Mouse (Mus musculus): ENCODE measurements at regions not wholly inside any gene's neighbourhood (a gene's known extent, or its start where the extent isn't known, plus 50 kb on each side); places are given as distances from the start of the nearest gene placed in this dataset.
A peak's percentile ranks its signal among the peaks of the same experiment; 100 is the strongest.

DNA sequence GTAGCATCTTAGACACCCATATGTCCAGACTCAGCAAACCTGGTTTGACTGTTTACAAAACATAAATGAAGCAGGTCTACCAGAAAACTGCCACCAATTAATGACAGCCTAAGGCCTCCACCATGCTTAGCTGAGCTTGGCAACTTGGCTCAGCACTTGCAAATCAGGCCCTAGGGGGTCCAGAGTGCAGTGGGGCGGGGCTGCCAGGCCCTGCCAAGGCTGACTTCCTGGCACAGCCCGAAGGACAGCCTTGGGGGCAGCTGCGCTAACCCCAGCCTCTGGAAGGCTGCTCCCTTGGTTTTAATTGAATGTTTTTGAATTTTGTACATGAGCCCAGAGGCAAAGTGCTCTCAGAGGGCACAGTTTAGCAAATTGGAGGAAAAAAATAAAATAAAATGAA lies 198.3 kb upstream of the Fam19a5 start:
- DNase-seq (ENCODE audit: extremely low spot score in 1 of 2, low spot score in 1 of 2), result no peak

- DNase-seq (ENCODE audit: extremely low spot score in 1 of 2, low spot score in 1 of 2), result no peak
Observed at GRCm38 (mm10) chr15:87349533-87350247, 194.4 kb upstream of the Fam19a5 start.

DNA sequence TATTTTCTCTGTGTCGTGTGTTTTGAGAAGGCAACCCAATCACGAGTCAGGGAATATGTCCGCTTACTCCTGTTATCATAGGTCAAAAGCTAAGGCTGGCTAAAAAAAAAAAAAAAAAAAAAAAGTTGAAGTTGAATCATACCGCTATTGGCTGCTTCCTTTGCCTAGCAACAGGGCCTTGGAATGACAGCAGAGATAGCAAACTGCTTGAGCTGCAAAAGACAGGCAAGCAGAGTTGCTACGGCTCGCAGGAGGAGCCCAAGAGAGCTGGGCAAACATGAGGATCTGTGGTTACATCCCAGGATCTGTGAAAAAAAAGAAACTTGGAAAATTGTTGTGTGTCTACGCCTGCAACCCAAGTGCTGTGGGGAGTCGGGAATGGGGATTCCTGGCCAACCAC lies 191.3 kb upstream of the Fam19a5 start:
- no peak for DNase-seq (ENCODE audit: extremely low spot score in 1 of 2, low spot score in 1 of 2)

DNA sequence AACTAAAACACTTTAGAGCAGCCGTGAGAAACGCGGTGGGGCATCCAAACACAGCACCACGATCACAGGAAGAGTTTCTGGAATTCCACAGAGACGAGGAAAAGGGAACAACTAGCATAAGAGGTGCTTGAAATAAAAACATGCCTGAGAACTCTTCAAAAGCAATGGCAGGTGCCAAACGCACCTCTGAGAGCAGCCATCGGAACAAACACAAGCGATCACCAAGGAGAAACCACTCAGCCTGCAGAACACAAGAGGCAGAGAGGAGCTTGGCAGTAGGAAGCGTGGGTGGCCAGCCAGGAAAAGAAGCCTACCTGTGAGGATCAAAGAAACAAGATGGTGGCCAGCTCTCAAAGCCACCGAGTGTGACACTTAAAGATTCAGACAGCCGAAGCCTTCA lies 190.2 kb upstream of the Fam19a5 start:
- DNase-seq (ENCODE audit: extremely low spot score in 1 of 2, low spot score in 1 of 2), result no peak

- no peak for DNase-seq (ENCODE audit: extremely low spot score in 1 of 2, low spot score in 1 of 2)
Observed at GRCm38 (mm10) chr15:87360457-87360856, 183.6 kb upstream of the Fam19a5 start.

GRCm38 (mm10) chr15:87365712-87366361 lies 178.3 kb upstream of the Fam19a5 start:
- DNase-seq (ENCODE audit: extremely low spot score in 1 of 2, low spot score in 1 of 2), result no peak

DNA sequence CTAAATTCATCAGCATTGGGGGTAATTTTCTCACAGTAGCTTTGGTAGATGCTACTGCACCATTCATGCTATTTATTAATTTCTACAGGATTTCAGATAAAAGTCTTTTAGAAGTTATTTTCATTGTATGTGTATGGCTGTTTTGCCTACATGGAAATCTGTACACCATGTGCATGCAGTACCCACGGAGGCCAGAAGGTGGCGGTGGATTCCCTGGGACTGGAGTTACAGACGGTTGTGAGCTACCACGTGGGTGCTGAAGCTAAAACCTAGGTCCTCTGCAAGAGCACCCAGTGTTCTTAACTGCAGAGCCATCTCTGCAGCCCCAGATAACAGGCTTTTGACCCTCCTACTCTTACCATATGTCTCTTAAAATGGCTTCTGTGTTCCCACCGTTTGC lies 176.7 kb upstream of the Fam19a5 start:
- DNase-seq (ENCODE audit: extremely low spot score in 1 of 2, low spot score in 1 of 2), result no peak

GRCm38 (mm10) chr15:87369381-87369780 lies 174.7 kb upstream of the Fam19a5 start:
- no peak for DNase-seq (ENCODE audit: extremely low spot score in 1 of 2, low spot score in 1 of 2)

GRCm38 (mm10) chr15:87369836-87370235 lies 174.3 kb upstream of the Fam19a5 start:
- no peak for DNase-seq (ENCODE audit: extremely low spot score in 1 of 2, low spot score in 1 of 2)

GRCm38 (mm10) chr15:87370761-87371160 lies 173.3 kb upstream of the Fam19a5 start:
- no peak for DNase-seq (ENCODE audit: extremely low spot score in 1 of 2, low spot score in 1 of 2)

- DNase-seq (ENCODE audit: extremely low spot score in 1 of 2, low spot score in 1 of 2), result peak; percentile 9 to 42
Observed at GRCm38 (mm10) chr15:87374670-87375069, 169.4 kb upstream of the Fam19a5 start.

- no peak for DNase-seq (ENCODE audit: extremely low spot score in 1 of 2, low spot score in 1 of 2)
Observed at GRCm38 (mm10) chr15:87375596-87376194, 168.4 kb upstream of the Fam19a5 start.

DNA sequence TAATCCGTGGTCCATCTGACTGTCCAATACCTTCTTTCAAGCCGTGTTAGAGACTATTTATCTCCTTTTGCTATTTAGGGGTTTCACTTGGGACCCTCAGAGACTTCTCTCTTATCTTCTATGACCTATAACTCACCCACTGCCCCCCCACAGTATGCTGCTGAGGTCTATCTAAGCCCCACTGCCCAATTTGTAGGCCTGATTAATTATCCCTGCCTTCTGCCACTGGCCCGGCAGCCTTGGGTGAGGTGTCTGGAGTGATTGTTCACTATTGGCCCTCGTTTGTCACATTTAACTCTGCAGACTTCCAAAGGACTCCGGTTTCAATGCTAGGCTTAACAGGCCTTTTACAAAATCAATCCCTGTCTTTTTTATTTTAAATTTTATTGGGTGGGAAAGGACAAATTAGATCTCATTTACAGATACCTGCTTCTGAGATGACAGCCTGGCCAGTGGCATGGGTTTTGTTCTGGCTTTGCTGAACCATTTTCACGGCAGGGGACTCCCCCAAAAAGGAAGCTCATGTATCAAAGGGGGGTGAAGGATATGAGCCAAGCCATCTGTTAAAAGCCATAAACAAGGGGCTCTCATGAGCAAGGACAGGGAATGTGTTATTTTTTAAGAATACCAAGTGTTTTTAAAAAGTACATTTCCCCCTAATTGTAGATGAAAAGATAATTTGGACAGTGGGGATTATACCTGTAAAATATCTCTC lies 160.4 kb upstream of the Fam19a5 start:
- DNase-seq (ENCODE audit: extremely low spot score in 1 of 2, low spot score in 1 of 2), result no peak

DNA sequence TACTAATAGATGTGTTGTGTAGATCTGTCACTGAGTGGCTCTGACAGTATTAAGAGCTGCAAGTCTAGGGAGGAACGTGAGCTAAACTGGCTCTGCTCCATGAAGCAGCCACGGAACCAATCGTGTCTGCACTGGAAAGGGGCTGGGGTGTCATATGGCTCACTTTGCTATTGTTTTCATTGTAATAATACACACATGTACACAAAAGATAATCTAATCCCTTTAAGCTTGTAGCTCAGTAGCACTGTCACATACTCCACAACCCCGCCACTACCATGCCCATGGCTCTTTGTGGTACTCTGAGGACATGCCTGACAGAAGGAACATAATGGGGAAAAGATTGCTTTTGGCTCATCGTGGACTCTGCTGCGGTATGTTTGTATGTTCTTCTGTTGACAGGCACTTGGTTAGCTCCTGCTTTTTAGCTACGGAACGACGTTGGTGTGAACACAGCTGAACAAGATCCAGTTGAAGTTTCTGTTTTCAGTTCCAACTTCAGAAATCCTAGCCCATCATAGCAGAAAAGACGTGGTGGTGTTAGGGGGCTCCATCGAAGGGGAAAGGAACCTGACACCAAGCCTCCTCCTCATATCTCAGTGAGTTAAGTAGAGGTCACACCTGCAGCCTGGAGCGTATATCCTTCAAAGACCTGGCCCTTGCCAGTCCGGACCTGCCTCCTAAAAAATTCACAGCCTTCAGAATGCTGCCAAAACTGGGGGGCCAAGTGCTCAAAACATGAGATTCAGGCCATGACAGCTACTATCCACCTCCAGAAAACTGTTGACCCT lies 159.6 kb upstream of the Fam19a5 start:
- DNase-seq (ENCODE audit: extremely low spot score in 1 of 2, low spot score in 1 of 2), result no peak

DNA sequence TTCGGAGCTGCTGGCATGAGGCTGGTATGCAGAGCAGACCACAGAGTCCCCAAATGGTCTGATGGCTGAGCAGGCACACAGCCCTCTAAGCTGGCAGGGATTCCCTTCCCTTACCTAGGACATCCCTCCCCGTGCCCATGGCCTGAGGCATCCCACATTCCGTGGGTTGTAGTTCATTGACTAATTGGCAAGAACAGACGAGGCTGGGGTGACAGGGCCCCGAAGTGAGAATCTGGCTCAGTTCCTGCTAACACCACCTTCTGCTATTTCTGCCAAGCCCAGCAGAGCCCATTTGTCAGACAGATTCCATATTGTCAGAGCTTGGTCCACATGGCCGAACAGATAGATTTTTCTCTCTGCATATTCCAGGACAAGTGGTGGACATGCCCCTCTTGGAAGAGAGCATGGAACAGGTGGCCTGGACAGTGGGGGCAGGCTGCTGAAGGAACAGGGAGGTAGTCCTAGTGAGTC lies 157.6 kb upstream of the Fam19a5 start:
- no peak for DNase-seq (ENCODE audit: extremely low spot score in 1 of 2, low spot score in 1 of 2)

DNA sequence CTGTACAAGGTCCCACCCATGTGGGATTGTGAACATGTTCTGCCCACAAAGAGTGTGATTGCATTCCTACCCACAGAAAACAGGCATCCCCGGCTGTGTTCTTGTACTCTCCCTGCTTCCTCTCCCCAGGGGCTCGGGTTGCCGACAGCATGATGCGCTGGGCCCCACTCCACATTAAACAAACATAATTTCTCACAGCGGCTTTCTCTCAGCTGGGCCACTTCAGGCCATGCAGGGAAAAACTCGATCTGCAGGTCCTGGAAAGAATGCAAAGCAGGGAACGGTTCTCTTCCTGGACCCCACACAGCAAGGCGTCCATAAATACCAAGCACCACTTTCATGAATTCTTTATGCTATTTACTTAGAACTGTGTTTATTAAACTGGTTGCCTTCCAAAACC lies 152.7 kb upstream of the Fam19a5 start:
- DNase-seq (ENCODE audit: extremely low spot score in 1 of 2, low spot score in 1 of 2), result no peak

- DNase-seq (ENCODE audit: extremely low spot score in 1 of 2, low spot score in 1 of 2), result no peak
Observed at GRCm38 (mm10) chr15:87398396-87398795, 145.7 kb upstream of the Fam19a5 start.

- peak; percentile 63 to 77 for DNase-seq (ENCODE audit: extremely low spot score in 1 of 2, low spot score in 1 of 2)
Observed at GRCm38 (mm10) chr15:87405689-87406088, 138.4 kb upstream of the Fam19a5 start.

GRCm38 (mm10) chr15:87411978-87412377 lies 132.1 kb upstream of the Fam19a5 start:
- peak in 1 of 2 experiments; percentile 39 for DNase-seq (ENCODE audit: extremely low spot score in 1 of 2, low spot score in 1 of 2)

GRCm38 (mm10) chr15:87415996-87416395 lies 128.1 kb upstream of the Fam19a5 start:
- no peak for DNase-seq (ENCODE audit: extremely low spot score in 1 of 2, low spot score in 1 of 2)

Data from frontal cortex, adult 2 months (tissue).